Mouse (Mus musculus): ENCODE measurements around the gene Hrh3.

- TF ChIP-seq CTCF (conservative IDR thresholded peaks at IDR 0.05; ENCODE audit: insufficient read depth, insufficient read length, low read depth, low read length) (no peak), POLR2A (IDR thresholded peaks at IDR 0.05; ENCODE audit: low read depth, low read length) (no peak)
These were observed 31.1 kb upstream of the Hrh3 start for GRCm38 (mm10) chr2:180135414-180135813.
